Mouse (Mus musculus): ENCODE measurements around the gene Selp. TPM values are rescaled to one million over a fixed set of nuclear protein-coding genes. Genes with fewer than 3 reads are reported as not detected.

Gene Selp
- polyA plus RNA-seq (2015; fragmentation: Nextera tagmentation; extraction: Ambion mirVana), result 0.09 and 0.18 TPM in 2 replicates

GRCm38 (mm10) chr1:164114947-164115493, at the start of gene Selp:
Gene Selp (plus strand): TSS chr1:164115264.

GRCm38 (mm10) chr1:164151387-164152088, 36.5 kb downstream of the Selp start, which contains the start of gene F5:
Gene F5 (plus strand): TSS chr1:164151838.

Other genes with a start within 250 kb of the Selp start
- gene Scyl3, start 186.2 kb upstream of the Selp start, polyA plus RNA-seq (2015; fragmentation: Nextera tagmentation; extraction: Ambion mirVana), result 12.2 and 12.7 TPM in 2 replicates
- gene BC055324, start 120.5 kb upstream of the Selp start, polyA plus RNA-seq (2015; fragmentation: Nextera tagmentation; extraction: Ambion mirVana), result 1.7 and 2.7 TPM in 2 replicates
- 7.2 and 7.8 TPM in 2 replicates for gene Mettl18, start 120.4 kb upstream of the Selp start, polyA plus RNA-seq (2015; fragmentation: Nextera tagmentation; extraction: Ambion mirVana)
- gene Sele, start 67.0 kb upstream of the Selp start, polyA plus RNA-seq (2015; fragmentation: Nextera tagmentation; extraction: Ambion mirVana), result not detected in 2 replicates
- 0.12 TPM in 1 of 2 replicates, not detected in the other for gene Sell, start 53.3 kb upstream of the Selp start, polyA plus RNA-seq (2015; fragmentation: Nextera tagmentation; extraction: Ambion mirVana)
- gene F5, start 36.6 kb downstream of the Selp start, polyA plus RNA-seq (2015; fragmentation: Nextera tagmentation; extraction: Ambion mirVana), result 0.14 and 0.17 TPM in 2 replicates
- gene Slc19a2, start 133.8 kb downstream of the Selp start, polyA plus RNA-seq (2015; fragmentation: Nextera tagmentation; extraction: Ambion mirVana), result 9.3 and 9.5 TPM in 2 replicates
- 21.9 and 22.8 TPM in 2 replicates for gene Ccdc181, start 160.3 kb downstream of the Selp start, polyA plus RNA-seq (2015; fragmentation: Nextera tagmentation; extraction: Ambion mirVana)
- 23.4 and 23.6 TPM in 2 replicates for gene Nme7, start 188.9 kb downstream of the Selp start, polyA plus RNA-seq (2015; fragmentation: Nextera tagmentation; extraction: Ambion mirVana)
- gene Blzf1, start 192.2 kb downstream of the Selp start, polyA plus RNA-seq (2015; fragmentation: Nextera tagmentation; extraction: Ambion mirVana), result 25.8 and 29.6 TPM in 2 replicates